Mouse (Mus musculus) MEL (cell line): ENCODE data around the gene H13.

ENCODE experiments used
- GATA1 ChIP-seq: IDR thresholded peaks from 2 replicates; pipeline ENCODE4 v1.6.1; 2011; ENCODE audit warnings: low read depth, low read length, improper control_type of control experiment
- MXI1 ChIP-seq: IDR thresholded peaks from 2 replicates; pipeline ENCODE4 v1.6.1; 2011; ENCODE audit warnings: mild to moderate bottlenecking, low read depth, low read length, improper control_type of control experiment
- POLR2A ChIP-seq, 2 experiments: IDR thresholded peaks; 2 replicates each; pipeline ENCODE4 v1.6.1; 2011 to 2012; ENCODE audit warnings: low read length in 2 of 2, mild to moderate bottlenecking in 2 of 2, control low read depth in 1 of 2, improper control_type of control experiment in 1 of 2, low read depth in 1 of 2, moderate library complexity in 1 of 2; ENCODE audit not compliant: control insufficient read depth in 1 of 2, insufficient read depth in 1 of 2, poor library complexity in 1 of 2
- USF1 ChIP-seq: IDR thresholded peaks from 2 replicates; pipeline ENCODE4 v1.6.1; 2014; ENCODE audit warnings: low read depth, mild to moderate bottlenecking, inconsistent platforms, low read length, improper control_type of control experiment, moderate library complexity

DNA sequence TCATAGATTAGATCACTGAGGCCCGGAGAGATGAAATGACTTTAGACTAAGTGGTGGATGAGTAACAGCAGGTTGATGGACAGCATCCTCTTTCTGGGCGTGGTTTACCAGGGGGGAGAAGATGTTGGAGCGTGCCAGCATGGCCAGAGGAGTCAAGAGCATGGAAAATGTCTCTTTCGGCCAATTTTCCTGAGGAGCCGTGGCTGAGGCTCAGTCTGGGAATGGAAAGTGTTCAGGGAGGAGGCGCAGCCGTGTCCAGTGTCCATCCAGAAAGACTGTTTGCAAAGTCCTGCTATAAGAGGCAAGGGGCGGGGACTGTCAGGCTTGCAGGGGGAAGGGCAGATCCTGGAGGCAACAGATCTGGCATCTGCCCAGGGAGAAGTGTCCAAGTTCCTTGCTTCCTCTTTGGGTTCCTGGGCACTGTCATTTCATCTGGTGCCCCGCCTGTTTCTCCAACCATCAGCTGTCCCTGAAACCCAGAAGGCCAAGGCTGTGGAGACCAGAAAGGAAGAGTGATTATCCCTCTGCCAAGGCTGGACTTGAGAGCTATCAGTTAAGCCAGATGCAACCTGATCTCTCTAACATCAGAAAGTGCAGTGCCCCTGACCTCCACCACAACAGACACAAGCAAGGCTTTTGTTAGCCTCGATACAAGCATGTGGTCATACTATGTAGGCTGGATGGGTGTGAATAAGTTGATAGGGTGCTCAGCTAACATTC, 16.2 kb upstream of the H13 start:
- TF ChIP-seq POLR2A (IDR thresholded peaks at IDR 0.05; ENCODE audit: control insufficient read depth in 1 of 2, insufficient read depth in 1 of 2, low read depth in 1 of 2, low read length in 2 of 2, poor library complexity in 1 of 2) = no peak
- TF ChIP-seq GATA1 = no peak
- TF ChIP-seq USF1 = no peak
- no peak for TF ChIP-seq MXI1
